8 mouse cellular contexts compared by ENCODE assay signal in the genomic region with DNA sequence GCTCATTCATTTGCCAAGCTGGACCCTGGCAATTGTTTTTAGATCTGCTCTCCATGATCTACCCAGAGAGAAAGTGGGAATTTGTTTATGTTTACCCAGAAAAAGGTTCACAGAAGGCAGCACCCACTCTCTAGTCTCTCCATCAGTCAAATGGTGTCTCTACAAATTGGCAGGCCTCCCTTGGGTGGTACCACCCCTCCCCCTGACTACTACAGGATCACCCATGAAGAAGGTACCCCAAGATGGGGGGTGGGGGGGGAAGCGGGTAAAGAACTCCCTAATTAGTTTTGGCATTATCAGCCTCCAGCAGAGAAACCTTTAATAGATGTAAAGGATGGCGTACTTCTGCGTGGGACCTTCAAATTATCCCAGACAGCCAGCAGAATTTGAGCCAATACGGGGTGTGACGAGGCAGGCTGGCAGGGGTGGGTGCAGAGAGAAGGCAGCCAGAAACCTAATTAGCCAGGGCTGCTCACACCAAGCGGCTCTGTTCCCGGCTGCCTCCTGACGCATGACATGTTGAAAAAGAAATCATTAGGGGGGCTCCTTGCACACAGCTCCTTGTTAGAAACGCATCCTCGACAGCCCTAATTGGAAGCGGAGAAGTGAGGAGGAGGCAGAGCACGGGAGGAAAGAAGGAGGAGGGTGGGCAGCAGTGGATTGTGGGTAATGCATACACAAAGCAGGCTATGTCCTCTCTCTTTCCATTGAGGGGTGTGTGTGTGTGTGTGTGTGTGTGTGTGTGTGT.
DNase-seq lines count a peak whose midpoint lies in the region; ATAC-seq lines count a peak whose summit lies in the region.

No protein-coding gene starts in this region.

- peak overlapping the region; percentile 23 for H3K4me2 ChIP-seq in midbrain, embryonic 13.5 days (replicated peaks)
- H3K4me2 ChIP-seq in hindbrain, embryonic 11.5 days (replicated peaks; ENCODE audit: low read depth, low read length), result 0 out of 2 replicates have a peak overlapping the region, but pooled peaks have one; percentile 14
- no peak overlapping the region for H3K4me2 ChIP-seq in liver, embryonic 11.5 days

- H3K9ac ChIP-seq in midbrain, embryonic 13.5 days (replicated peaks), result no peak overlapping the region
- no peak overlapping the region for H3K9ac ChIP-seq in hindbrain, embryonic 11.5 days (ENCODE audit: low read depth, low read length)
- H3K9ac ChIP-seq in liver, embryonic 11.5 days (ENCODE audit: low read depth, low read length), result no peak overlapping the region

- no peaks in the 10 kb centered on the region for H3K27me3 ChIP-seq in midbrain, embryonic 13.5 days
- H3K27me3 ChIP-seq in midbrain, embryonic 10.5 days (ENCODE audit: low read depth, poor library complexity, severe bottlenecking), result no peaks in the 10 kb centered on the region
- no peaks in the 10 kb centered on the region for H3K27me3 ChIP-seq in hindbrain, embryonic 11.5 days (ENCODE audit: control insufficient read depth, insufficient read depth, low read length)
- H3K27me3 ChIP-seq in liver, embryonic 11.5 days (replicated peaks; ENCODE audit: control insufficient read depth, insufficient read depth, low read length), result no peaks in the 10 kb centered on the region

- intact Hi-C loops in left cerebral cortex, postnatal 14 days (cut with DNase I), result loop anchor here (5.0 kb wide), 1 partner anchor 142 kb away; no protein-coding TSS in a partner anchor

- peak; percentile 94 for ATAC-seq in midbrain, embryonic 13.5 days
- peak; percentile 38; the same call in 1 of the 2 replicates for ATAC-seq in hindbrain, embryonic 11.5 days (ENCODE audit: low FRiP score)
- ATAC-seq in liver, embryonic 11.5 days (replicated peaks; ENCODE audit: low FRiP score), result no peak

- no peaks in the 10 kb centered on the region for H3K36me3 ChIP-seq in midbrain, embryonic 13.5 days
- no peaks in the 10 kb centered on the region for H3K36me3 ChIP-seq in midbrain, embryonic 10.5 days
- no peaks in the 10 kb centered on the region for H3K36me3 ChIP-seq in hindbrain, embryonic 11.5 days (ENCODE audit: control insufficient read depth, insufficient read depth, low read length)
- no peaks in the 10 kb centered on the region for H3K36me3 ChIP-seq in liver, embryonic 11.5 days (ENCODE audit: control insufficient read depth, insufficient read depth, low read length)

- H3K4me1 ChIP-seq in midbrain, embryonic 13.5 days (replicated peaks), result peaks cover 9% of the 10 kb centered on the region; the same call in 1 of the 2 replicates
- H3K4me1 ChIP-seq in midbrain, embryonic 10.5 days, result no peaks in the 10 kb centered on the region
- H3K4me1 ChIP-seq in hindbrain, embryonic 11.5 days (replicated peaks; ENCODE audit: control insufficient read depth, insufficient read depth, low read length), result no peaks in the 10 kb centered on the region
- no peaks in the 10 kb centered on the region for H3K4me1 ChIP-seq in liver, embryonic 11.5 days (replicated peaks; ENCODE audit: control insufficient read depth, insufficient read depth, low read length)

- no peak for DNase-seq in midbrain, embryonic 10.5 days (ENCODE audit: low spot score)
- peak; percentile 38 for DNase-seq in hindbrain, embryonic 11.5 days (ENCODE audit: low spot score)
- peak; percentile 74 to 88 for DNase-seq in left cerebral cortex, postnatal 14 days (ENCODE audit: low spot score in 2 of 2)
- DNase-seq in right cerebral cortex, postnatal 4 days, result peak; percentile 68
- no peak for DNase-seq in heart, postnatal 4 days
- no peak for DNase-seq in gastrocnemius, postnatal 25 days
- no peak for DNase-seq in liver, embryonic 11.5 days (ENCODE audit: low spot score)

- no peaks in the 10 kb centered on the region for H3K9me3 ChIP-seq in midbrain, embryonic 13.5 days
- no peaks in the 10 kb centered on the region for H3K9me3 ChIP-seq in midbrain, embryonic 10.5 days (replicated peaks)
- H3K9me3 ChIP-seq in hindbrain, embryonic 11.5 days (ENCODE audit: control insufficient read depth, low read length), result no peaks in the 10 kb centered on the region
- 0 out of 2 replicates have a peak, but pooled peaks cover 3% of the 10 kb centered on the region for H3K9me3 ChIP-seq in liver, embryonic 11.5 days (ENCODE audit: control insufficient read depth, low read length)

- peak overlapping the region; percentile 79 for H3K27ac ChIP-seq in midbrain, embryonic 13.5 days
- no peak overlapping the region for H3K27ac ChIP-seq in midbrain, embryonic 10.5 days (replicated peaks)
- peak overlapping the region; percentile 54; the same call in 1 of the 2 replicates for H3K27ac ChIP-seq in hindbrain, embryonic 11.5 days (ENCODE audit: low read depth, low read length)
- no peak overlapping the region for H3K27ac ChIP-seq in liver, embryonic 11.5 days (ENCODE audit: low read depth, low read length)

- WGBS in midbrain, embryonic 13.5 days, result 40% methylated on average over 12 of the region's 12 CpGs
- 71% methylated on average over 12 of the region's 12 CpGs for WGBS in midbrain, embryonic 10.5 days
- 62% methylated on average over 12 of the region's 12 CpGs for WGBS in hindbrain, embryonic 11.5 days
- WGBS in liver, embryonic 11.5 days, result 73% methylated on average over 12 of the region's 12 CpGs

- H3K4me3 ChIP-seq in midbrain, embryonic 13.5 days (replicated peaks), result no peak overlapping the region
- H3K4me3 ChIP-seq in midbrain, embryonic 10.5 days, result no peak overlapping the region
- H3K4me3 ChIP-seq in hindbrain, embryonic 11.5 days (ENCODE audit: low read depth, low read length), result no peak overlapping the region
- no peak overlapping the region for H3K4me3 ChIP-seq in liver, embryonic 11.5 days (ENCODE audit: low read depth, low read length)

Comparison
In these comparisons a context has a peak if more than half of its experiments do, and no peak if none do; other contexts are left out.
1. H3K27ac ChIP-seq: peak in midbrain, embryonic 13.5 days (single experiment) and hindbrain, embryonic 11.5 days (single experiment); none in midbrain, embryonic 10.5 days (single experiment) and liver, embryonic 11.5 days (single experiment).
2. DNase-seq: peak in hindbrain, embryonic 11.5 days (single experiment), left cerebral cortex, postnatal 14 days (2 of 2) and right cerebral cortex, postnatal 4 days (single experiment); none in midbrain, embryonic 10.5 days (single experiment), heart, postnatal 4 days (single experiment), gastrocnemius, postnatal 25 days (single experiment) and liver, embryonic 11.5 days (single experiment).